Mouse (Mus musculus): ENCODE results near the gene Bsnd.

The Bsnd gene

DNA sequence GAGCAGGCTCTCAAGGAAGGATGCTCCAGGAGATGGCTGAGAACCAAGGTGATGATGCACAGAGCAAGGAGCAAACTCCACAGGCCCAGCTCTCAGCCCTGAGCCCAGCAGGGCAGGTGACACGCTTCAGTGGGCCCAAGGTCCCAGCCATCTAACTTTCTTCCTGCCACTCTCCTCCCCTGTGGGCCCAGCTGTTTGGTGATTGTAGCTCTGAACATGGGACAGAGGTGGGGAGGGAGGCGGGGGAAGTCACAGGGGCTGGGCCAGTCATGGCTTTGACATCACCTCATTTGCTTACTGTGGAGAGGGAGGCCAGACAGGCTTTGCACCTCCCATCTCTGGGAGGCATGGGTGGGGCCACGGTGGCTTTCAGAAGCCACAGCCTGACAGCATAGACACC lies at the start of gene Bsnd:
Gene Bsnd, minus strand, starts transcription at position 168 of the 400 bp plus-strand sequence.
- DNase-seq = no peak

DNA sequence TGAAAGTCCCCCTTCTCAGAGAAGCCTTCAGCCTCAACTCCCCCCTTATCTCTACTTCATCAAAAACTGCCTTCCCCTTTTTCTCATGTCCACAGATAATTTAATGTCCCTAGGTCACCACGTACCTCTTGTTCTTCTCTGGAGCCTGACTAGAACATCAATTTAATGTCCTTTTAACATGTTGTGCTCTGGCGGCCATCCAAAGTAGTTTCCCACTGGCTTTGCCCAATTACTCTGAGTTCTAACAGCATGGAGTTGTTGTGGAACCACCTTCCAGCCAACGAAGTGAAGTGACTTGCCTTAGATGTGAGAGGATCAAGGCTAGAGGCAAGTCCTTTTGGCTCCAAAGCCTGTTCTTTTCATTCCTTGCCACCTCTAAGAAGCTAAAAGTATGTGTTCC lies 49.4 kb upstream of the Bsnd start:
- DNase-seq = no peak

DNA sequence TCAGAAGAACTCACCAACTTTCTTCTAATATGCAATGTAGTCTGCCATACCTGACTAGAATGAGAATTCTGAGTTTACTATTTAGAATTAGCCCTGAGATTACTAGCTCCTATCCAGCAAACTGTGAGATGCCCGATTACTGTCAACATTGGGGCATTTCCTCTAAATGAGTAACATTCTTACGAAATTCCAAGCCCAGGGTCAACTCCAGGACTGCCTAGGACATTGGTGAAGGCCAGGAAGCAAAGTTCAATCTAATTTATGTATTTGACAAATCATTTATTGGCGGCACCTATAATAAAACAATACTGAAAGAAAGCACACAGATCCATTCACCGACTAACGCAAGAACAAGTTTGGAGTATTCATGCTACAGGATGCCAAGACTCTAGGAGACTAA lies 47.7 kb upstream of the Bsnd start:
- DNase-seq = no peak

DNA sequence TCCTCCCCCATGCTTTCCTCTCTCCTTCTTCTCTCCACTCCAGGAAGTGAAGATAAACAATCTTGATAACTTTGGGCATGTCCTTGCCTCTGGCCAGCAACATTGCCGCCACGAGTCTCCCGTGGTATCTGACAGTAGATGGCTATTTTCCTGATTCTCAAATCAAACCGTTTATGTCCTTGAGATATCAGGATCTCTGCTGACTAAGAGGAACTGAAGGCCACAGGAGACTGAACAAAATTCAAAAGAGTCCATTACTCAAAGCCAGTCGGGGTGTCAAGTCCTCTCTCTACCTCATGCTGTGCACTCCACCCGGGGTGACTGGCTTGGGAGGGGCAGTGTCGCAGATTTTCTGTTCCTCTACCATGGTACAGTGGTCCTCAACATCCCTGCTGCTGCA lies 42.2 kb upstream of the Bsnd start:
- no peak for DNase-seq

DNA sequence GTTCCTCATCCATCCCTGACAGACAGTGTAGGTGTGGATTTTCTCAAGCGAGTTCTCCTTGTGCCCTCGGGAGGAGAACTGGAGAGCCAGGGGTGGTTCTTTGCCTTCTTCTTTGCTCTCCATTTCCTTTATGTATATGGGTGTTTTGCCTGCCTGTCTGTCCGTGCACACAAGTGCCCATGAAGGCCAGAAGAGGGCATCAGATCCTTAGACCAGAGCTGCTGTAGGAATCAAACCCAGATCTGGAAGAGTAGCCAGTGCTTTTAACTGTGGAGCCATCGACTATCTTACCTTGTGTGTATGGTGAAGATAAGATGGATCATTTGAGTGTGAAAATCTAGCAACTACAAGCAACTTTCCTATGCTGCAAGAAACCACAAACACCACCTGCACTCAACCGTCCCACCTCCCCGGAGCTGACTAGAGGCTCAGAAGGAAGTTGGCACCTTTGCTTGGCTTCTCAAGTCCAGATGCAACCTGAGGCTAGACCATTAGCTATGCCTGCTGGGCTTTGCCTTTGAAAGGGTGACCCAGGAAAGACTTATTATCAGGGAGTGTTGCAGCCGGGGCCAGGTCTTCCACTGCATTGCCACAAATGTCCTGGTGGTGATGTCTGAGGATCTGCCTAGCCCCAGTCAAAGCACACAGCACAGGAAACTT lies 41.5 kb upstream of the Bsnd start:
- DNase-seq = no peak

DNA sequence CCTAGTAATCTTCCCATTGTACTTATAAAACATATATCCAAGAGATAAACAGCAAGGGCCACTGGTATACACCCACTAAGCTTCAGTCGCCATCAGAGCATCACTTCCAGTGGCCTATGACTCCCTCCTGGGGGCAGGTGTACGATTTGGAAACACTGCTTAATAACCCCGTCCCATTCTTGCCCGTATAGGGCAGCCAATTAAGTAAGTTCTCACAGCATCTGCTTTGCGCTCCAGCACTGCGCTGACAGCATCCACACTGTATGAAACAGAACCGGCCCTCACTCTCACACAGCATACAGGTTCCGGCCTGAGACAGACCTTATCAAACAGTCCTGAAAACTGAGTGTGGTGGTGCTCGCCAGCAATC lies 38.0 kb upstream of the Bsnd start:
- no peak for DNase-seq

DNA sequence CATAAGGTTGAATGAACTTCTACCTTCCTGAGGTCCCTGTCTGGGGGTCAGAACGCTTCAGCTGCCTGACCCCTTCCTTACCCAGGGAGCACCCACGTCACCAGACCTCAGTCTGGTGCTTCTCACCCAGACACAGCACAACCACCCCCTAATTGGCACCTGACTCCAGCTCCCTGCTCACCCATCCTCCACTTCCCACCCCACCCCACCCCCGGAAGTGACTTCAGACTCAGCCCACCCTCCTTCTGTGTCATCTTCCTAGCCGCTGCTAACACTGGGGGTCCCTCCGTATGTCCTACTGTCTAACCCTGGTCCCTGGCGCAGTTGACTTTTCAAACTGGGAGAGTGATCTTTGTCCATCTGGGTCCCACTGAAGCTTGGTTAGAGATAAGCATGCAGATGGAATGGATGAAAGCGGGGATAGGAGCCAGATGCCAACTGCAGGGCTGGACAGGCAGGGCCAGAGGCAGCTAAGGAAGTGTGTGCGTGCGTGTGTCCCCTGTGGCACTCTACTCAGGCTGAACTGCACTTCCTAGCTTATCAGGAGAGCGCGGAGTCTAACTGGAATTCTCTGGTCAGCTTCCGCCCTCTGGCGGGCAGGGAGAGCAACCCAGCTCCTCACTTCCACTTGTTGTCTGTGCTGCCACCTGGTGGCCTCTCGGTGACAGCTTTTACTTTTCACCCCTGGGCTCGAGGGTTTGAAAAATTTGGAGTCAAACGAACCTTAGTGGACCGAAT lies 37.5 kb upstream of the Bsnd start:
- peak; percentile 94 for DNase-seq

DNA sequence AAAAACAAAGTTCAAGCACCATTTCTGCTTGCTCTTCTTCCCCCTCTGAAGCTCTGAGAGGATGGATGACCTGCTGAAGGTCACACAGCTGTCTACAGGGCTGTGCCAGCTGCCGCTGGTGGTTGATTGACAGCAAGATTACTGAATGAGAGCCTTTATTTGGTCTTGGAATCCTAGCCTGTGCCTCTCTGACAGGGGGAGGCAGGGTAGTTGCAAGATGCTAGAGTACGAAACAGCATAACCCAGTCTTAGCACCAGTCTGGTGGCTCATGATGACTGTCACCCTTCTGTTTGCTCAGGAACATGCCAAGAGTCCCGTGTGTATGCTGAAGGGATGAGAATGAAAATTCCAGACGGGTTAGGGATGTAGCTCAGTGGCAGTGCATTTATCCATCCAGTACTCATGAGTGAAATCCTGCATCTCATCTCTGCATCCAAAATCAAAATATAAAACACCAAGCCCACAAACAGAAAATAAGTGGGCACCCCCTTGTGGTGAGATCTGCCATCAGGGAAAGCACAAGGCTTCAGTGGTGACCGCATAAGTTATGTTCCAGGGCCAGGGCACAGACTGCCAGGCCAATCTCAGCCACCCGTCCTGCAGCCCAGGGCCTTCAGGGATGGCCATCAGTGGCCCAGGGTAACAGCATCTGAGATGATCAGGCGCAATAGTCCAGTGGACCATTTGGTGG lies 35.9 kb upstream of the Bsnd start:
- no peak for DNase-seq

DNA sequence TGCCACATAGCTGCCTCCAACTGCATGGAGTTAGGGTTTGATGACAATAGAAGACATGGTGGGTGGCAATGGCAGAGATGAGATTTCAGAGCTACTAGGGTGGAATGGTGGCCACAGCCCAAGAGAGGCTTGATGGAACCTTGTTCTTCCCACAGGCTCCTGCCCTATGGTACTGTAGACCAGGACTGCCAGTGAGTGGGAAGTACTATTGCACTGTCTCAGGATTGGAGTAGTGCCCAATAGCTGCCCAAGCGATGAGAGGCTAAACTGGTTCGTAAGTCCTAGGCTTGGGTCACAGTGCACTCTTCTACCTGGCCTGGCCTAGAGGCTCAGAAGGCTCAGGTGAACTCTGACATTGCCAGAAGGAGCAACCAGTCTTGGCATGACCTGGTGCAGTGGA lies 32.9 kb upstream of the Bsnd start:
- DNase-seq = no peak

DNA sequence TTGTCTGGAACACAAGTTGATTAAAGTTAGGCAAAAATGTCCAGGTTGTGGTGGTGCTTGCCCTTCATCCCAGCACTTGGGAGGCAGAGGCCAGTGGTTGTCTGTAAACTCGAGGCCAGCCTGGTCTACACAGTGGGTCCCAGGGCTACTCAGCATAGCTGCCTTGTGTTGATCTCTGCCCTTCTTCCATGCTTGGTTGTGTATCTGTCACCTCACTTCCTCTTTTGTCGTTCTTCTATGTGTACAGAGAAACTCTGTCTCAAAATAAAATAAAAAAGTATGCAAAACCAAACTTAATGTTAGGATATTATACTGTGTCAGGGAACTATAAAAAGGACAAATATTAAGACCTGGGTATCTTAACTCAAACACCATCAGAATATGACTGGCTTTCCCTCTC lies 32.0 kb upstream of the Bsnd start:
- DNase-seq = no peak

DNA sequence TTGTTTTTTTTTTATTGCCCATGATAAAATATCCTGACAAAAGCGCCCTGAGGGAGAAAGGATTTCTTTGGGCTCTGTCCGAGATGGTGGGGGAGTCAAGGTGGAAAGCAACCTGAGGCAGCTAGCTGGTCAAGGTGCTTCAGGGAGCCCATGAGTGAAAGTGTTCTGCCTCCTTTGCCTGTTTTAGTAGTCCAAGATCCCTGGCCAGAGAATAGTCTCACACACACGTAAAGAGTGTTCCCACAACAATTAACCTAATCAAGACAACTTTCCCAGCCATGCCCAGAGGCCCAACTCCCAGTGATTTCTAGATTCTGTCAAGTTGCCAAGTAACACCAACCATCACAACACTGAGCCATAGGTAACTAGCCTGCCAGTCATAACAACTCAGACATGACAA lies 30.5 kb upstream of the Bsnd start:
- no peak for DNase-seq

DNA sequence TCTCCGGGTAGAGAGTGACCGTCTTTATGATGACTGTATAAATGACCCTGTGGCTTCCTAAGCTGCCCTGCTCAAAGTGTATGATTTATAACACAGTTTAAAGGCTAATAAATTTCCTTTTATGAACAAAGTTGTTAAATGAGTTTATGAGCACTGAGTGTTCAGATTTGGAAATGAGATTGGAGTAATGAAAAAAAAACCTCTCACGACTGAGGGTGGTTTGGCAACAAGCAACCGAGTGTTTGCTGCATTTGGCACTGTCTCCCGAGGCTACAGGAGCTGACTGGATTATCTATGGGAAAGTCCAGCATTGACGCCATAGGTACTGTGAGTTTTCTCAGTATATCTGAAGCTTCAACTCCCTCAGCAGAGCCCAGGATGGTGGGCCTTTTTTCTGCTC lies 22.5 kb upstream of the Bsnd start:
- DNase-seq = no peak

DNA sequence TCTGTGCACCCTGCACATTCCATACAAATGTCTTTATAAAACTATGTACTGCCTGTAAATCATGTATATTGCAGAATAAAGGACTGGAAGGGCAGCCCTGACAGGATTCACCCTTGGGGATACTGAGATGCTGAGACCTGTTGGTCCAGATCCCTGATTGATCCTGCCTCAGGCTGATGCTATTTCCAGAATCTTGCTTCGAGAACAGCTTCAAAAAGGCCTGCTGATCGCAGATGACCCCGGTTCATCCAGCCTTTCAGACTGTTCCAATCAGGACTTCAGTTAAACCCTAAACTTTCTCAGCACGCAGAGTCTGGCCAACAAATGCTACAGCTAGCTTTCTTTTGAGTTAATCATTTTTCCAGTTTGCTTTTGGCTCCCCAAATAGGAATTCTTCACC lies 17.8 kb upstream of the Bsnd start:
- DNase-seq = no peak

DNA sequence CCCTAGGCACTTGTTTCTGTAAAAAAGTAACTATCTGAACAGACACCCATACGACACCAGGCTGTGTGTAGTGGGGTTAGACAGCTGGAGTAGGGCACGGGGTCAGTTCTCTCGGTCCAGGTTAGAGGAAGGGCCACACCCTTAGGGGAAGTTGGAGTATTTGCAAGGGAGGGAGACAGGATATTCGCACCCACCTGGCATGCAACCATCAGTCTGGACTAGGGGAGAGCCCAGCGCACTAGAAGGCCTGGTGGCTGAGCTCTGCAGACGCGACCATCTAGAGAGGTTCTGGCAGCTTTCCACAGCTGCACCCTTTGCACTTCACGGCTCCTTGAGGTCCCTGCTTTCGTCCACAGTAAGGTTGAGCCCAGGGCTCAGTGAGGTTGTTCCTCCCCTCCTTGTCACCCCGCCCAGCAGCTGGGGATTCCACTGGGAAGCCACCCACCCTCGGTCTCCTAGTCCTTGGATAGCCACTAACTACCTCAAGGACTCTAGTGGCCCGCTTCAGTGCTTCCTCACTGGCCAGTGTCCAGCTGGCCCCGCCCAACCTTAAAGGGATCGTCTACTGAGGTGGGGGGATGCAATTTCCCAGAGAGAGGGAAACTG lies 13.5 kb upstream of the Bsnd start:
- DNase-seq = peak; percentile 23

DNA sequence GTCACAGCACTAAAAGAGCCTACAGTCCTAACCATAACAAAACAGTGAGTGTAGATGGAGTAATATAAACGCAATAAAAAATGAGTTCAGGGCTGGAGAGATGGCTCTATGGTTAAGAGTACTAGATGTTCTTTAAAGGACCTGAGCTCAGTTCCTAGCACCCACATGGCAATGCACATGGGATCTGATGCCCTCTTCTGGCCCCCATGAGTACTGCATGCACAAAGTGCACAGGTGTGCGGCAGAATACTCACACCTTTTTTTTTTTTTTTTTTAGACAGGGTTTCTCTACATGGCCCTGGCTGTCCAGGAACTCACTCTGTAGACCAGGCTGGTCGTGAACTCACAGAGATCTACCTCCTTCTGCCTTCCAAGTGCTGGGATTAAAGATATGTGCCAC lies 11.5 kb upstream of the Bsnd start:
- DNase-seq = no peak

DNA sequence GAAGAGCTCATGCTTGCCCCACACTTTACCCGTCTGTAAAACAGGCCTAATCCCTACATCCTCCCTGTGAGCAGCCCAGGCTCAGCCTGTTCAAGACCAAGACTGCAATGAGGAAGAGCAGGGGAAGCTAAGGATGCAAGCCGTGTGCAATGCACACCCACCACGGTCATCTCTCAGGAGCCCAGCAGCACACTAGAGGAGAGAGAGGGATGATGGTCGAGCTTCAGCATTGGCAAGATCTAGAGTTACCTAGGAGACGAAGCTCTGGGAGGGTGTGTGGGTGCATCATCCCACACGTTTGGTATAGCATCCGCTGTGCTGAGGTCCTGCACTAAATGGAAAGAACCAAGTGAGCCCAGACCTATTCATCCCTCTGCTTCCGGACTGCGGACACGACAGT lies 8.0 kb upstream of the Bsnd start:
- DNase-seq = no peak

DNA sequence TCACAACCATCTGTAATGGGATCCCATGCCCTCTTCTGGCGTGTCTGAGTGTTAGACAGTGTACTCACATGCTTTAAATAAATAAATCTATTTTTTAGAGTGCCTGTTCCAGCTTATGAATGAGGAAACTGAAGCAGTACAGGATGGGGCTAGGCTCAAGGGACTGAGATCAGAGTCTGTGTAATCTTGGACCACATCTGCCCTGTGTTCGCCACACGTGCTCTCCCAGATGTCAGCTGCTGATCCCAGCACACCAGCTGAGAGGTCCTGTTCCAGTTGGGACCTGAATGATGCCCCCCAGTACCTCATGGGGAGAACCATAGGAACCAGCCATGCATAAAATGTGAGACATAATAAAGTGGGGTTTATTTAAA lies 6.4 kb upstream of the Bsnd start:
- DNase-seq = no peak

DNA sequence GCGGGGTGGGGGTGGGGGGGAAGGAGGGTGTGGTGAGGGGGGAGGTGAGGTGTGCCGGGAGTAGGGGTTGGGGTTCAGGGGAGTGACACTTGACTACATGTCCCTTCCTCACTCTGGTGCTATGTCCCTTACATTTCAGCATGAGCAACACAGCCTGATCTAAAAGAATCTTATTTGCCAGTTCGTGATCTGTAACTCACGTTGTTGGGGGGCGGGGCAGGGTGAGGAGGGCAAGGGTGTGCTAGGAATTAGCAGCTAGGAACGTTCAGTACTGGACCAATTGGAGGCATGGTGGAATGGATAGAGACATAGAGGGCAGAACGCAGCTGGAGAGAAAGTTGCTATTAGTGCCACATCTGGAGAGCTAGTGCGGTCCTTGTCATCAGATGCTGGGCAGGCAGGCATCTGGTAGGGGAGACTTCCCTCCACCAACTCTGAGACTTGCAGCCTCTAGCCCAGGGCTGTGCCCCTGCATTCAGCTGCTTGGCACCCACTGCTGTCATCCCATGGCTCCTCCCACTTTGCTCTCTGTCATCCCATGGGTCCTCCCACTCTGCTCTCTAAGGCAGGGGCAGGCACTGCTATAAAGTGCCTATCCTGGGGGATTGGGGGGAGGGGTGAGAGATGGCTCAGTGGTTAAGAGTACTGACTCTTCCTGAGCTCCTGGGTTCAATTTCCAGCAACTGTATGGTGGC lies 5.8 kb upstream of the Bsnd start:
- no peak for DNase-seq

DNA sequence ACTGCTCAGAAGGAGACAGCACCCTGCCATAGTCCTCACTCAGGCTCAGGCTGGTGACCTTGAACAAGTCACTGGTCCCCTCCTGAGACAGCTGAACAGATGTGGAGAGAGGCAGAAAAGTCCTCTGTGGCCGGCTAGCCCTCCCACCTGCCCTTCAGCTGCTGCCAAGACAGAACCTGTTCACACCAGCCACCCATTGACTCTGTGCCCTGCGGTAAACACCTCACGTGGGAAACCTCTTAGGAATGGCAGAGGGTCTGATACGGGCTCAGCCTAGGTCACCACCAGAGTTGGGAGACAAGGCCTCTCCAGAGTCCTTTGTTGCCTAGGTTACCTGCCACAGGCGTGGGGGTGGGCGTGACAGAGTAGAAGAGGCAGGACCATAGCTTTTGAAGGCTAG lies 4.8 kb upstream of the Bsnd start:
- no peak for DNase-seq

DNA sequence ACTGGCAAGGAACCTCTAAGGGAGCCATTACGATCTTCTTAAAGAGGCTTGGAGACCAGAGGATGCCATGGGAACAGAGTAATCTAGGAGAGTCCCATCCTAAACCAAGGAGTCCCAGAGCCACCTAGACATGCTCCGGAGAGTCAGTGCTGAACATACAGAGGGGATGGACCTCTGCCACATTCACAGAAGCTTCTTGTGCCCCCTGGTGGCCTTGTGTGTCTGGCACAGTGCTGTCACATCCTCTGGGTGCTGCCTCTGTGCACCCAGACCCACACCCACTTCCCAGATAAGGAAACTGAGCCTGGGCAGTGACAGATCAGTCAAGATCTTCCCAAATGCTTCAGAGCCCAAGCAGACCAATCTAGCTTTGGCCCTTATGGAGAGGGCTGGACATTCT lies 1.6 kb upstream of the Bsnd start:
- peak; percentile 35 for DNase-seq

DNA sequence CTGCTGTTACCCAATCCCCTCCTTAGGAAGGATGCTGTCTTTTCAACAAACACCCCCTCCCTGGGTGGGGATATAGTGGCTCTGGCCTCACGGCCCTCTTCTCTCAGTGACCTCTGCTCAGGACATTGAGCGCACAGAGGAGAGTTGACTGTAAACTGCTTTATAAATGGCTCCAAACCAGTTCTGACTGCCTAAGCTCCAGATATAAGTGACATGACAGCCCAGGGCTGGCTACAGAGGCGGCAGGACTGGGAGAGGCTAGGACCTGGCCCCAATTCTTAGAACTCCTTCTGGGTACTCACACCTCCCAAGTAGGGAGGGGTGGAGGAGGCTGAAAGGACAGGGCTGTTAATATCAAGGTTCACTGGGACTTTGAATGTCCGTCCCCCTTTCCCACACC lies 1.5 kb downstream of the Bsnd start:
- DNase-seq = no peak

DNA sequence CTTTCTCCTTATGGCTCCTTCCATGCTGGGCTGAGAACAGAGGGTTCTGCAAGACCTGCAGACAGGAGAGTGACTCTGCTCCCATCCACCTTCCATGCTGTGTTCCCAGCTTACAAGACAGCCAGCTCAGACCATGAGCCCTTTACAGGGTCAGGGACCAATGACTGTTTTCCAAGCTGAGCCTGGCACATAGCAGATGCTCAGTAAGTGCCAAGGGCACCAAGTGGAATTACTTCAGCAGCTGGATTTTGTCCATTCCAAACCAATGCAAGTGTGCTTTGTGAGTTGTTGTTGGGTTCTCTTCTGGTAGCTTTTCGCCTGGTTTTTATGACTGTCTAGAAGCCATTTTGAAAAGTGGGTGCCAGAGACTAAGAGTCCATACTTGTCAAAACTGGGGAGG lies 8.3 kb downstream of the Bsnd start:
- no peak for DNase-seq

DNA sequence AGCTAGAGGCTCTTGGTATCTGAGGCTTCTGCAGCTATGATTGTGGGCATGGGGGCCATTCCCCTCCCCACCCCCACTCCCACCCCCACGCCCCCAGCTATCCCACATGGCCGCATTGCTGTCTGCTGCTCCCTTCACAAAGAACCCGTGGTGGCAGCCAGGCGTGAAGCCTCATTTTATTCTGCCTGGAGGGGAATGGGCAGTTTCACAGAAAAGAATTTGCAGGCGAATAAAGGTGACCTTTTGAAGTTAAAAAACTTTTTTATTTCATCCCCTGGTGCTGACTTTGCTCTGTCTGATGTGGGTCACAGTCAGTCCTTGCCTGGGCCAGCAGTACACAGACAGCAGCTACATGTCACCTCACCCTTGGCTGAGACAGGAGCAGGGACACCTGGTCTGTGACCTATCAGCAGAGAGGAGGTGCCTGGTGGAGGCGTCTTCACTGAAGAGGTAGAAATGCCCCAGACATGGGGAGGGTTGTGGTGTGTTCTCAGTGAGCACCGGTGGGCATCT lies 8.8 kb downstream of the Bsnd start:
- DNase-seq = no peak

Measured in lung, postnatal 14 days (tissue).